ENCODE assay signal across 10 mouse cellular contexts in the genomic region with DNA sequence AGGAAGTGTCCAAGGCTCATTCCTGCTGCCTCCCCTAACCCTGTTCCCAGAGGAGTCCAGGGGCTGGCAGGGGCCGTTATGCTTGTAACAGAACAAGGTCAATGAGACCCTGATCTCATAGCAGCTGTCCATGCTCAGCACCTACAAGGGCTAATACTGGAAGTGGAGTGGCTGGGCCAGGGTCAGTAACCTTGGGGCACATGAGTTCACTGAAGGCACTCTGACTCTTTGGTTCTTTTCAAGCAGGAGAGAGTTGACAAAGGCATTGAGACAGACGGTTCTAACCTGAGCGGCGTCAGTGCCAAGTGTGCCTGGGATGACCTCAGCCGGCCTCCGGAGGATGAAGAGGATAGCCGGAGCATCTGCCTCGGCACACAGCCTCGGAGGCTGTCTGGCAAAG. TPM values are rescaled to one million over a fixed set of nuclear protein-coding genes. Genes with fewer than 3 reads are reported as not detected.
DNase-seq lines count a peak whose midpoint lies in the region; ATAC-seq and TF ChIP-seq lines count a peak whose summit lies in the region.
"Had no signal": no experiment of that assay in that cellular context is flagged by ENCODE, and none has a peak within 500 bp of the region (broad histone marks: within the 10 kb centered on the region; RNA-seq: fewer than 3 reads in every experiment).

No protein-coding gene starts in this region.

- no peak for ATAC-seq in kidney, embryonic 15.5 days (replicated peaks; ENCODE audit: low FRiP score)
- 0 out of 2 replicates have a peak, but pooled peaks have one; percentile 30 for ATAC-seq in midbrain, embryonic 15.5 days (replicated peaks)
- no peak for ATAC-seq in midbrain, postnatal 0 days (ENCODE audit: low FRiP score)
- no peak for ATAC-seq in stomach, embryonic 15.5 days (ENCODE audit: insufficient read depth, low FRiP score, low read depth)

- no peaks in the 10 kb centered on the region for H3K9me3 ChIP-seq in kidney, embryonic 15.5 days (replicated peaks)
- no peaks in the 10 kb centered on the region for H3K9me3 ChIP-seq in midbrain, embryonic 15.5 days
- H3K9me3 ChIP-seq in midbrain, postnatal 0 days (ENCODE audit: low read length), result no peaks in the 10 kb centered on the region
- H3K9me3 ChIP-seq in stomach, embryonic 15.5 days, result no peaks in the 10 kb centered on the region
- H3K9me3 ChIP-seq: forebrain, embryonic 12.5 days; limb, embryonic 12.5 days had no signal

- no peaks in the 10 kb centered on the region for H3K27me3 ChIP-seq in kidney, embryonic 15.5 days
- H3K27me3 ChIP-seq in midbrain, embryonic 15.5 days (replicated peaks), result no peaks in the 10 kb centered on the region
- H3K27me3 ChIP-seq in midbrain, postnatal 0 days (ENCODE audit: insufficient read depth, low read length), result no peaks in the 10 kb centered on the region
- H3K27me3 ChIP-seq in stomach, embryonic 15.5 days (replicated peaks), result no peaks in the 10 kb centered on the region
- H3K27me3 ChIP-seq: forebrain, embryonic 12.5 days; limb, embryonic 12.5 days had no signal

- H3K9ac ChIP-seq in kidney, embryonic 15.5 days, result no peak overlapping the region
- H3K9ac ChIP-seq in midbrain, embryonic 15.5 days, result no peak overlapping the region
- H3K9ac ChIP-seq in midbrain, postnatal 0 days (replicated peaks; ENCODE audit: low read length, poor library complexity, severe bottlenecking), result no peak overlapping the region
- no peak overlapping the region for H3K9ac ChIP-seq in stomach, embryonic 15.5 days
- H3K9ac ChIP-seq: forebrain, embryonic 12.5 days; limb, embryonic 12.5 days had no signal

- H3K36me3 ChIP-seq in kidney, embryonic 15.5 days, result peaks cover 34% of the 10 kb centered on the region
- H3K36me3 ChIP-seq in midbrain, embryonic 15.5 days (replicated peaks), result no peaks in the 10 kb centered on the region
- peaks cover 15% of the 10 kb centered on the region for H3K36me3 ChIP-seq in midbrain, postnatal 0 days (ENCODE audit: insufficient read depth, low read length)
- 0 out of 2 replicates have a peak, but pooled peaks cover 6% of the 10 kb centered on the region for H3K36me3 ChIP-seq in stomach, embryonic 15.5 days

- no peak overlapping the region for H3K4me3 ChIP-seq in gastrocnemius, adult 2 months
- no peak overlapping the region for H3K4me3 ChIP-seq in kidney, embryonic 15.5 days (replicated peaks)
- H3K4me3 ChIP-seq in midbrain, embryonic 15.5 days, result no peak overlapping the region
- H3K4me3 ChIP-seq in midbrain, postnatal 0 days (ENCODE audit: low read depth, low read length), result no peak overlapping the region
- H3K4me3 ChIP-seq in stomach, embryonic 15.5 days (replicated peaks), result no peak overlapping the region
- H3K4me3 ChIP-seq: forebrain, embryonic 12.5 days; limb, embryonic 12.5 days had no signal

- intact Hi-C loops in gastrocnemius, adult 2 months (cut with DNase I), result loop anchor here (2.0 kb wide), 1 partner anchor 56 kb away; the partner anchor contains the start of gene Sufu

- DNase-seq in gastrocnemius, adult 2 months, result no peak
- no peak for DNase-seq in gastrocnemius, adult 8-10 months (ENCODE audit: low spot score in 2 of 2)
- no peak for DNase-seq in kidney, postnatal 14 days
- DNase-seq in midbrain, postnatal 0 days (ENCODE audit: low spot score), result no peak
- no peak for DNase-seq in cerebellum, adult 11 months

- H3K27ac ChIP-seq in gastrocnemius, adult 2 months, result peak overlapping the region; percentile 82
- peak overlapping the region; percentile 89 for H3K27ac ChIP-seq in kidney, embryonic 15.5 days
- no peak overlapping the region for H3K27ac ChIP-seq in midbrain, embryonic 15.5 days
- no peak overlapping the region for H3K27ac ChIP-seq in midbrain, postnatal 0 days (ENCODE audit: low read depth, low read length)
- H3K27ac ChIP-seq in stomach, embryonic 15.5 days, result peak overlapping the region; percentile 95; the same call in 1 of the 2 replicates

- 72% methylated on average over 9 of the region's 9 CpGs for WGBS in kidney, embryonic 15.5 days
- WGBS in midbrain, embryonic 15.5 days, result 87% methylated on average over 9 of the region's 9 CpGs
- 86% methylated on average over 9 of the region's 9 CpGs for WGBS in midbrain, postnatal 0 days
- WGBS in stomach, embryonic 15.5 days, result 77% methylated on average over 9 of the region's 9 CpGs

- H3K4me1 ChIP-seq in kidney, embryonic 15.5 days, result peaks cover 86% of the 10 kb centered on the region
- peaks cover 11% of the 10 kb centered on the region for H3K4me1 ChIP-seq in midbrain, embryonic 15.5 days
- no peaks in the 10 kb centered on the region for H3K4me1 ChIP-seq in midbrain, postnatal 0 days (ENCODE audit: insufficient read depth, low read length)
- H3K4me1 ChIP-seq in stomach, embryonic 15.5 days, result peaks cover 32% of the 10 kb centered on the region

- no peak for TF ChIP-seq CTCF in gastrocnemius, adult 2 months (IDR thresholded peaks at IDR 0.05)
- TF ChIP-seq CTCF in midbrain, postnatal 0 days (IDR thresholded peaks at IDR 0.05), result no peak

- H3K4me2 ChIP-seq in kidney, embryonic 15.5 days, result no peak overlapping the region
- H3K4me2 ChIP-seq in midbrain, embryonic 15.5 days, result no peak overlapping the region
- no peak overlapping the region for H3K4me2 ChIP-seq in midbrain, postnatal 0 days (ENCODE audit: low read depth, low read length, poor library complexity, severe bottlenecking)
- H3K4me2 ChIP-seq in stomach, embryonic 15.5 days, result no peak overlapping the region
- H3K4me2 ChIP-seq: forebrain, embryonic 12.5 days; limb, embryonic 12.5 days had no signal

RNA-seq across cellular contexts. Expression of gene Trim8, which starts 48.6 kb away (rescaled TPM):
- total RNA-seq in gastrocnemius, adult 2 months (2021), result 10 to 100 TPM; 20.2 to 20.7 TPM
- 10 to 100 TPM; 22.0 to 24.0 (median 22.7) TPM for total RNA-seq in gastrocnemius, adult 8-10 months (2022)
- polyA plus RNA-seq in kidney, embryonic 15.5 days (2015; fragmentation: Nextera tagmentation; extraction: Ambion mirVana), result 24.6 and 28.7 TPM in 2 replicates
- polyA plus RNA-seq in midbrain, embryonic 15.5 days (2015; fragmentation: Nextera tagmentation; extraction: Ambion mirVana), result 29.9 and 30.5 TPM in 2 replicates
- 96.6 and 103 TPM in 2 replicates for total RNA-seq in midbrain, postnatal 0 days (2014; rRNA removed)
- polyA plus RNA-seq in midbrain, postnatal 0 days (2015; fragmentation: Nextera tagmentation; extraction: Ambion mirVana), result 27.8 and 30.4 TPM in 2 replicates
- 20.4 and 20.9 TPM in 2 replicates for polyA plus RNA-seq in stomach, embryonic 15.5 days (2015; fragmentation: Nextera tagmentation; extraction: Ambion mirVana)

RNA-seq across cellular contexts. Expression of gene Sufu, which starts 56.2 kb away (rescaled TPM):
- total RNA-seq in gastrocnemius, adult 2 months (2021), result 1 to 10 TPM; 5.1 to 6.1 TPM
- total RNA-seq in gastrocnemius, adult 8-10 months (2022), result 1 to 10 TPM; 4.5 to 5.7 (median 5.3) TPM
- polyA plus RNA-seq in kidney, embryonic 15.5 days (2015; fragmentation: Nextera tagmentation; extraction: Ambion mirVana), result 42.3 and 46.5 TPM in 2 replicates
- polyA plus RNA-seq in midbrain, embryonic 15.5 days (2015; fragmentation: Nextera tagmentation; extraction: Ambion mirVana), result 24.2 and 24.4 TPM in 2 replicates
- total RNA-seq in midbrain, postnatal 0 days (2014; rRNA removed), result 11.5 and 14.4 TPM in 2 replicates
- polyA plus RNA-seq in midbrain, postnatal 0 days (2015; fragmentation: Nextera tagmentation; extraction: Ambion mirVana), result 13.2 and 14.5 TPM in 2 replicates
- 24.9 and 26.2 TPM in 2 replicates for polyA plus RNA-seq in stomach, embryonic 15.5 days (2015; fragmentation: Nextera tagmentation; extraction: Ambion mirVana)

RNA-seq across cellular contexts. Expression of gene Actr1a, which starts 57.4 kb away (rescaled TPM):
- 10 to 100 TPM; 59.8 to 61.0 TPM for total RNA-seq in gastrocnemius, adult 2 months (2021)
- 10 to 100 TPM; 56.5 to 61.5 (median 59.3) TPM for total RNA-seq in gastrocnemius, adult 8-10 months (2022)
- polyA plus RNA-seq in kidney, embryonic 15.5 days (2015; fragmentation: Nextera tagmentation; extraction: Ambion mirVana), result 122 and 136 TPM in 2 replicates
- 394 and 399 TPM in 2 replicates for polyA plus RNA-seq in midbrain, embryonic 15.5 days (2015; fragmentation: Nextera tagmentation; extraction: Ambion mirVana)
- total RNA-seq in midbrain, postnatal 0 days (2014; rRNA removed), result 356 and 359 TPM in 2 replicates
- 327 and 343 TPM in 2 replicates for polyA plus RNA-seq in midbrain, postnatal 0 days (2015; fragmentation: Nextera tagmentation; extraction: Ambion mirVana)
- polyA plus RNA-seq in stomach, embryonic 15.5 days (2015; fragmentation: Nextera tagmentation; extraction: Ambion mirVana), result 122 TPM in 2 replicates

Comparison
In these comparisons a context has a peak if more than half of its experiments do, and no peak if none do; other contexts are left out.
1. H3K27ac ChIP-seq: peak in gastrocnemius, adult 2 months (single experiment), kidney, embryonic 15.5 days (single experiment) and stomach, embryonic 15.5 days (single experiment); none in midbrain, embryonic 15.5 days (single experiment) and midbrain, postnatal 0 days (single experiment).